Mouse (Mus musculus): Measurements from ENCODE around the gene Slc30a2.
A peak's percentile ranks its signal among the peaks of the same experiment; 100 is the strongest.
"Not testable (repeated sequence)": the region's sequence is repeated elsewhere in the genome, so short reads cannot be mapped to it uniquely, and the experiment has no call there.

Slc30a2 gene

GRCm38 (mm10) chr4:134359649-134360048 is 16.7 kb downstream of the Slc30a2 start:
- no peak for DNase-seq (ENCODE audit: low spot score in 2 of 2)

GRCm38 (mm10) chr4:134361215-134361614 is 18.2 kb downstream of the Slc30a2 start:
- no peak for DNase-seq (ENCODE audit: low spot score in 2 of 2)

- no peak for DNase-seq (ENCODE audit: low spot score in 2 of 2)
These were observed 19.1 kb downstream of the Slc30a2 start for GRCm38 (mm10) chr4:134362124-134362523.

- DNase-seq (ENCODE audit: low spot score in 2 of 2): no peak
These were observed 19.6 kb downstream of the Slc30a2 start for GRCm38 (mm10) chr4:134362586-134362985.

GRCm38 (mm10) chr4:134365280-134365679 is 22.3 kb downstream of the Slc30a2 start:
- no peak for DNase-seq (ENCODE audit: low spot score in 2 of 2)

- DNase-seq (ENCODE audit: low spot score in 2 of 2): peak; percentile 48 to 52
These were observed 27.8 kb downstream of the Slc30a2 start for GRCm38 (mm10) chr4:134370649-134371221.

GRCm38 (mm10) chr4:134371316-134371855 is 28.4 kb downstream of the Slc30a2 start:
- no peak for DNase-seq (ENCODE audit: low spot score in 2 of 2)

GRCm38 (mm10) chr4:134372294-134372747 is 29.3 kb downstream of the Slc30a2 start:
- peak; percentile 64 to 79 for DNase-seq (ENCODE audit: low spot score in 2 of 2)

- no peak for DNase-seq (ENCODE audit: low spot score in 2 of 2)
These were observed 30.3 kb downstream of the Slc30a2 start for GRCm38 (mm10) chr4:134373295-134373694.

GRCm38 (mm10) chr4:134374306-134374705 is 31.3 kb downstream of the Slc30a2 start:
- no peak for DNase-seq (ENCODE audit: low spot score in 2 of 2)

GRCm38 (mm10) chr4:134378089-134378615 is 35.2 kb downstream of the Slc30a2 start:
- DNase-seq (ENCODE audit: low spot score in 2 of 2): no peak

GRCm38 (mm10) chr4:134379510-134379909 is 36.5 kb downstream of the Slc30a2 start:
- no peak for DNase-seq (ENCODE audit: low spot score in 2 of 2)

- not testable (repeated sequence) for DNase-seq (ENCODE audit: low spot score in 2 of 2)
These were observed 40.8 kb downstream of the Slc30a2 start, which contains the start of gene Extl1 for GRCm38 (mm10) chr4:134383750-134384149. Gene Extl1, minus strand, starts transcription at chr4:134383850.

- DNase-seq (ENCODE audit: low spot score in 2 of 2): no peak
These were observed 44.3 kb downstream of the Slc30a2 start for GRCm38 (mm10) chr4:134387268-134387667.

GRCm38 (mm10) chr4:134388397-134388796 is 45.4 kb downstream of the Slc30a2 start:
- DNase-seq (ENCODE audit: low spot score in 2 of 2): no peak

- DNase-seq (ENCODE audit: low spot score in 2 of 2): no peak
These were observed 48.7 kb downstream of the Slc30a2 start for GRCm38 (mm10) chr4:134391636-134392035.

- DNase-seq (ENCODE audit: low spot score in 2 of 2): no peak
These were observed 49.6 kb downstream of the Slc30a2 start for GRCm38 (mm10) chr4:134392595-134392994.

- no peak for DNase-seq (ENCODE audit: low spot score in 2 of 2)
These were observed 50.0 kb downstream of the Slc30a2 start for GRCm38 (mm10) chr4:134393026-134393425.

- DNase-seq (ENCODE audit: low spot score in 2 of 2): no peak
These were observed 52.2 kb downstream of the Slc30a2 start for GRCm38 (mm10) chr4:134395142-134395541.

GRCm38 (mm10) chr4:134395977-134396825 is 53.2 kb downstream of the Slc30a2 start, which contains the start of gene Pafah2:
Gene Pafah2, plus strand, starts transcription at chr4:134396320.
- peak; percentile 84 to 93 for DNase-seq (ENCODE audit: low spot score in 2 of 2)

- no peak for DNase-seq (ENCODE audit: low spot score in 2 of 2)
These were observed 54.1 kb downstream of the Slc30a2 start for GRCm38 (mm10) chr4:134397121-134397520.

GRCm38 (mm10) chr4:134397732-134398131 is 54.8 kb downstream of the Slc30a2 start:
- DNase-seq (ENCODE audit: low spot score in 2 of 2): no peak

Measured in frontal cortex, postnatal 25 days (tissue).